Comparison of ENCODE assay signal across 34 mouse cellular contexts in the genomic region with DNA sequence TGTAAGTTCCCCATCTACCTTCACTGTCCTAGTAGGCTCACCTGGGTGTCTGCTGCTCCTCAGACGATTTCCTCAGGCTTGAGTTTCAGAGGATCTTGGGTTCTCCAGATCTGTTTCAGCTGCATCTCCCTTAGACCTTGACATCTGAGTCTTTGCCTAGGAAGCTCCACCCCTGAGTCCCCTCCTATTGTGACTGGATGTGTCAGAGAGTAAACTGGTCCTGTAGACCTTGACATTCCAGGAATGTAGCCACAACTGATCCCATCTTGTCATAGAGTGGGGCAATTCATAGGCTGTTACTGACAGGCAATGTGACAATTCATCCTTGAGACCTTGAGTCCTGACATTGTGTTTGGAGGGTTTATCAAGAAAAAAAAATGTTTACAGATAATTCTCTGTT. TPM values are rescaled to one million over a fixed set of nuclear protein-coding genes. Genes with fewer than 3 reads are reported as not detected.
"Had no signal": no experiment of that assay in that cellular context is flagged by ENCODE, and none has a peak within 500 bp of the region (broad histone marks: within the 10 kb centered on the region; RNA-seq: fewer than 3 reads in every experiment).

A gene (minus strand): TSS at position 195 of the 400 bp plus-strand sequence.

- H3K27ac ChIP-seq: heart, embryonic 10.5 days; hindbrain, embryonic 10.5 days; hindbrain, embryonic 12.5 days; hindbrain, embryonic 15.5 days; hindbrain, postnatal 0 days; kidney, embryonic 15.5 days; kidney, postnatal 0 days; limb, embryonic 13.5 days; limb, embryonic 15.5 days; liver, embryonic 12.5 days; liver, embryonic 14.5 days had no signal

- H3K4me3 ChIP-seq: heart, embryonic 10.5 days; heart, embryonic 12.5 days; hindbrain, embryonic 10.5 days; hindbrain, embryonic 12.5 days; hindbrain, embryonic 15.5 days; kidney, embryonic 15.5 days; limb, embryonic 13.5 days; limb, embryonic 15.5 days; liver, embryonic 12.5 days had no signal

- DNase-seq: gastrocnemius, postnatal 14 days; gastrocnemius, postnatal 36 days; heart, adult 18-20 months; heart, postnatal 10 days; heart, postnatal 4 days; kidney, adult 11 months; kidney, adult 2 months; kidney, adult 9 months; kidney, postnatal 14 days; kidney, postnatal 36 days; left cerebral cortex, postnatal 4 days had no signal

RNA-seq across cellular contexts. Expression of the gene that starts here (rescaled TPM):
- total RNA-seq: gastrocnemius, adult 18-20 months; heart, postnatal 4 days; layer of hippocampus, postnatal 10 days; layer of hippocampus, postnatal 25 days; left cerebral cortex, adult 18-20 months; left cerebral cortex, adult 8-10 months; left cerebral cortex, postnatal 10 days; left cerebral cortex, postnatal 25 days; left cerebral cortex, postnatal 4 days had no signal
- polyA plus RNA-seq: heart, embryonic 10.5 days; heart, embryonic 16.5 days; hindbrain, embryonic 10.5 days; hindbrain, embryonic 15.5 days; hindbrain, postnatal 0 days; kidney, postnatal 0 days; large intestine, adult 2 months; limb, embryonic 11.5 days; limb, embryonic 13.5 days; liver, adult 2 months; liver, embryonic 12.5 days had no signal
